Mouse (Mus musculus): Measurements from ENCODE around the gene Syndig1.

DNA sequence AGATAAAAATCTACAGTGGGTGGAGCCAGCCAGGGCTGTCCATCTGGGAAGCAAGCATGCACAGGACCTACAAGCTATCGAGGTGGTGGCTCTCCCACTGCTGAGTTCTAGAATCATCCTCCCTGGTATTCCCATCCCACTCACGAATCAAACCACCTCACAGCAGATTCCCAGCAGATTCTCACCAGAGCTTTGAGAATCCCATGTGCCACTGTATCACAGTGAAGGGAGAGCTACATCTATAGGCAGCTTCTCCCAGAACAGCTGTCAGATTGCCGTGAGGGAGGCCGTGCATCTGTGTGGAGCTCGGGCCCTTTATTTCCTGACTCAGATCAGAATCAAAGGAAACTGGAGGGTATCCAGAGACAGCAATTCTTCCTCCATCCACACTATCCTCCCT lies 101.0 kb downstream of the Syndig1 start:
- TF ChIP-seq POLR2A (IDR thresholded peaks at IDR 0.05; ENCODE audit: insufficient read depth, low read depth, low read length), result no peak
- no peak for TF ChIP-seq CTCF (IDR thresholded peaks at IDR 0.05; ENCODE audit: insufficient read depth, low read depth, low read length)
